Mouse (Mus musculus): Measurements from ENCODE around the gene Cdc42ep1. TPM values are rescaled to one million over a fixed set of nuclear protein-coding genes. Genes with fewer than 3 reads are reported as not detected.
A peak's percentile ranks its signal among the peaks of the same experiment; 100 is the strongest.

Gene Cdc42ep1
- 11.5 and 13.7 TPM in 2 replicates for polyA plus RNA-seq (2015; fragmentation: Nextera tagmentation; extraction: Ambion mirVana)

DNA sequence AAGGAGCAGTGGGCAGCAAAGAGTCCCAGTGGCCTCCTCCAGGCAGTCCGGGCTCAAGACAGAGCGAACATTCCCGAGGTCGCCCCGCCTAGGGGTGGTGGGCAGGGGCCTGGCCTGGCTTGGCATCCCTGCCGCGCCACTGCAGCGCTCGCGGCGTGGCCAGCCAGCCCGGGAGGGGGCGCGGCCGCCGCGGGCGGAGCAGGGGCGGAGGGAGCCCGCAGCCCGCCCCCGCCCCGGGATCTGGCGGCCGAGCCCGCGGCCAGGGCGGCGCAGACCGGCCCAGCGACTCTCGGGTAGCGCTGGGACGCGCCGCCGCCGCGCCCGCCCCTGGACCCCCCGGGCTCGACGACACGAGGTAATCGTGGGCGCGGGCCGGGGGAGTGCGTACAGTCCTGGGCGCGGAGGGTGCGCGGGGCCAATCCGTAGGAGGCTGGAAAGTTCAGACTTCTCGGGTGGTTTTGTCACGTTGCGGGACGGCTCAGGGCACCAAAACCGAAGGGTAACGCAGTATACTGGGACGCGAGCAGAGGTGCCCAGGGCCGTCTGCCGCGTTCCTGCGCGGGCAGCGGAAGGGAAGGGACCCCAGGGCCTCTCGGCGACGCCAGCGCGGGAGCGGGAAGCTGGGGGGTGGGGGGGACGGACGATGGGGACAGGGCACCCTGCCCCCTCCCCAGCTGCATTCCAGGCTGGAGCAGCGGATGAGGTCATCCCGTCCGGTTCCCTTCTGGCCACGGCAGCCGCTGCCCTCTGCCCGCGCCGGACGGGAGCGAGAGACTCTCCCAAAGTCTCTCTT is at the start of gene Cdc42ep1:
Gene Cdc42ep1 (plus strand): TSS at position 254 of the 793 bp plus-strand sequence.
- 1% methylated on average over 83 of the region's 86 CpGs for WGBS
- Histone ChIP-seq H3K4me3 (peak within 1 kb of the TSS; percentile 46), H3K36me3 (no peaks in the 10 kb centered on the region), H3K27ac (replicated peaks) (peak within 1 kb of the TSS; percentile 62; the same call in 1 of the 2 replicates), H3K9ac (peak within 1 kb of the TSS; percentile 74), H3K27me3 (peaks cover 39% of the 10 kb centered on the region), H3K4me1 (replicated peaks) (peaks cover 75% of the 10 kb centered on the region), H3K4me2 (peak within 1 kb of the TSS; percentile 70), H3K9me3 (no peaks in the 10 kb centered on the region)
- ATAC-seq (ENCODE audit: low read depth), result peak; percentile 16; the same call in 1 of the 2 replicates

GRCm38 (mm10) chr15:78796196-78797059 is 46.0 kb upstream of the Cdc42ep1 start:
- no peaks in the 10 kb centered on the region for H3K9me3 ChIP-seq
- H3K36me3 ChIP-seq, result no peaks in the 10 kb centered on the region
- 41% methylated on average over 25 of the region's 25 CpGs for WGBS
- H3K27ac ChIP-seq (replicated peaks), result no peak overlapping the region
- H3K4me1 ChIP-seq (replicated peaks), result peaks cover 12% of the 10 kb centered on the region; the same call in 1 of the 2 replicates
- no peak overlapping the region for H3K9ac ChIP-seq
- no peak overlapping the region for H3K4me3 ChIP-seq
- ATAC-seq (ENCODE audit: low read depth), result no peak
- peaks cover 26% of the 10 kb centered on the region for H3K27me3 ChIP-seq
- no peak overlapping the region for H3K4me2 ChIP-seq

DNA sequence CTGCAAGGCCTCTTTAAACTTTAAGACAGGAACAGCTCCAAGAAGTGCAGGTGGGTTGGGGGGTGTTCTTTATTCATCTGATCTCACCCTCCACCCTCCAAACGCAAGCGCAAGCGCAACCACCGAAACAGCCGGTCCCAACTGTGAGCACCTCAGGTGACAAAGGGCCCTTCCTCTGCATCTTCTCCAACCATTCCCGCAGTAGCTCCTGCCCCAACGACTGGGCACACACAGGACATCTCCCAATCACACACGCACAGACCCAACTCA is 45.4 kb upstream of the Cdc42ep1 start:
- H3K36me3 ChIP-seq, result no peaks in the 10 kb centered on the region
- H3K9ac ChIP-seq, result no peak overlapping the region
- no peaks in the 10 kb centered on the region for H3K9me3 ChIP-seq
- H3K27ac ChIP-seq (replicated peaks), result no peak overlapping the region
- no peak for ATAC-seq (ENCODE audit: low read depth)
- WGBS, result 87% methylated on average over 8 of the region's 8 CpGs
- H3K4me1 ChIP-seq (replicated peaks), result peaks cover 18% of the 10 kb centered on the region
- no peak overlapping the region for H3K4me2 ChIP-seq
- H3K4me3 ChIP-seq, result no peak overlapping the region
- peaks cover 32% of the 10 kb centered on the region for H3K27me3 ChIP-seq

- no peak overlapping the region for H3K9ac ChIP-seq
These were observed 43.4 kb upstream of the Cdc42ep1 start for GRCm38 (mm10) chr15:78799029-78799428.

GRCm38 (mm10) chr15:78801571-78801970 is 40.9 kb upstream of the Cdc42ep1 start:
- 66% methylated on average over 9 of the region's 9 CpGs for WGBS
- peaks cover 35% of the 10 kb centered on the region for H3K4me1 ChIP-seq (replicated peaks)
- ATAC-seq (ENCODE audit: low read depth), result no peak
- 0 out of 2 replicates have a peak overlapping the region, but pooled peaks have one; percentile 70 for H3K9ac ChIP-seq
- H3K27me3 ChIP-seq, result peaks cover 75% of the 10 kb centered on the region
- H3K27ac ChIP-seq (replicated peaks), result no peak overlapping the region
- H3K4me2 ChIP-seq, result peak overlapping the region; percentile 78
- peak overlapping the region; percentile 49 for H3K4me3 ChIP-seq
- no peaks in the 10 kb centered on the region for H3K9me3 ChIP-seq
- no peaks in the 10 kb centered on the region for H3K36me3 ChIP-seq

More at GRCm38 (mm10) chr15:78799029-78799428, 43.4 kb upstream of the Cdc42ep1 start:
- no peak for ATAC-seq (ENCODE audit: low read depth)
- Histone ChIP-seq H3K4me2 (no peak overlapping the region), H3K27me3 (peaks cover 52% of the 10 kb centered on the region), H3K4me3 (no peak overlapping the region), H3K9me3 (no peaks in the 10 kb centered on the region), H3K27ac (replicated peaks) (no peak overlapping the region), H3K4me1 (replicated peaks) (peaks cover 38% of the 10 kb centered on the region), H3K36me3 (no peaks in the 10 kb centered on the region)
- 46% methylated on average over 20 of the region's 21 CpGs for WGBS

DNA sequence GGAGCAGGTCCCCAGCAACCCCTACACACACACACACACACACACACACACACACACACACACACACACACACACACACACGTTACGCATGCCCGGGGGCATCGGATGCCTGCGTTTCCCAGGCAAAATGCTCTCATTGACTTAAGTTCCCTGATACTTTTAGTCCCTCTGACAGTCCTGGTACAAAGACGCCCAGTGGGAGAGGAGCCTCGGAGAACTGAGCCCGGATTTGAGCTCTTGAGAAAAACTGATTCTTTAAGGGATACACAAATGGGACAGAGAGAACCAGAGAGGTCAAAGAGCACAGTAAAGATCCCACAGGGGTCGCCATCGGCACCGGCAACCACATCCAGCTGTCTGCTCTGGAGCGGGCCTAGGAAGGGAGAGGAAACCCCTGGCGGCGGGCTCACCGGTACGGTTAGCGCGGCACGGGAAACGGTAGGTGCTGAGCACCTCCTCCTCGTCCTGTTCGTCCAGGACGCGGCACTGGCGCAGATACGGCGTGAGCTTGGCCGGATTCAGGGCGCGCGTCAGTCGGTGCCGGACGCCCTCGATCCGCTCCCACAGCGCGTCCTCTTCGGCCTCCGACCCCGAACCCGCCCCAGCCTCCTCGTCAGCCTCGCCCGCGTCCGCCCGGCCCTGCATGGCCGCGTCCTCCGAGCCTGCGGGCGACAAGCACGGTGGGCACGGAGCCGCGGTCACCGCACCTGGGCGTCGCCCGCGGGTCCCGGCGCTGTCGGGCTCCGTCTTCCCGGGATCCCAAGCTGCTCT is 40.3 kb upstream of the Cdc42ep1 start:
- no peaks in the 10 kb centered on the region for H3K36me3 ChIP-seq
- no peaks in the 10 kb centered on the region for H3K9me3 ChIP-seq
- 4% methylated on average over 60 of the region's 67 CpGs for WGBS
- H3K27me3 ChIP-seq, result peaks cover 78% of the 10 kb centered on the region
- H3K4me2 ChIP-seq, result peak overlapping the region; percentile 78
- 0 out of 2 replicates have a peak, but pooled peaks have one; percentile 21 for ATAC-seq (ENCODE audit: low read depth)
- H3K4me1 ChIP-seq (replicated peaks), result peaks cover 33% of the 10 kb centered on the region
- H3K27ac ChIP-seq (replicated peaks), result no peak overlapping the region
- H3K4me3 ChIP-seq, result peak overlapping the region; percentile 49
- H3K9ac ChIP-seq, result peak overlapping the region; percentile 70

DNA sequence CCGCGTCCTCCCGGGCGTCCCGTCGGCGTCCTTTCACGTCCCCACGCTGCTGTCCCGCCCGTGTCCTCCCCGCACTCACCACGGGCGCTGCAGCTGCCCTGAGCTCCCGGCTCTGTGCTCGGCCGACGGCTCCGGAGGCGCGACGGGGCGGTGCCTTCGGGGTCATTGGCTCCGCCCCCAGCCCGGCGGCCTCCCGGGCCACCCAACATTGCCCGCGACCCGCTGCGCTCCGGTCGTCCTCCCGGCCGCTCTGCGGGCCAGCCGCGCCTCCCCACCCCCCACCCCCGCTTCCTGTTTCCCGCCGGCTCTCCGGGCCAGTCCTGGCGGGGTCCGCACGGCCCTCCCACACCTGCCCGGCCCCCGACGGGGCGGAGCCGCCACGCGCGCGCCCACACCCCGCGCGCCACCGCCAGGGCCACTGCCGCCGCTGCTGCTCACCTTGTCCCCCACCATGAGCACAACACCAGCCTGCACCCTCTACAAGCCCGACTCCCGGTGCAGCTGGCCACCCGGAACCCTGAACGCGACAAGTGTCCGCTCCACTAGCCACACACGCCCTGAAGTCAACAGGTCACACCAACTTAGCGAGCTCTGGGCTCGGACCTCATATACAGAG is 39.5 kb upstream of the Cdc42ep1 start, which contains the start of gene Card10:
Gene Card10 (minus strand): TSS at position 267 of the 616 bp plus-strand sequence.
- Histone ChIP-seq H3K9ac (peak within 1 kb of the TSS; percentile 70), H3K4me1 (replicated peaks) (peaks cover 33% of the 10 kb centered on the region), H3K36me3 (no peaks in the 10 kb centered on the region), H3K9me3 (no peaks in the 10 kb centered on the region), H3K27ac (replicated peaks) (no peak within 1 kb of the TSS), H3K4me3 (peak within 1 kb of the TSS; percentile 49), H3K4me2 (peak within 1 kb of the TSS; percentile 78), H3K27me3 (peaks cover 71% of the 10 kb centered on the region)
- 2% methylated on average over 65 of the region's 70 CpGs for WGBS
- peak; percentile 23 for ATAC-seq (ENCODE audit: low read depth)

DNA sequence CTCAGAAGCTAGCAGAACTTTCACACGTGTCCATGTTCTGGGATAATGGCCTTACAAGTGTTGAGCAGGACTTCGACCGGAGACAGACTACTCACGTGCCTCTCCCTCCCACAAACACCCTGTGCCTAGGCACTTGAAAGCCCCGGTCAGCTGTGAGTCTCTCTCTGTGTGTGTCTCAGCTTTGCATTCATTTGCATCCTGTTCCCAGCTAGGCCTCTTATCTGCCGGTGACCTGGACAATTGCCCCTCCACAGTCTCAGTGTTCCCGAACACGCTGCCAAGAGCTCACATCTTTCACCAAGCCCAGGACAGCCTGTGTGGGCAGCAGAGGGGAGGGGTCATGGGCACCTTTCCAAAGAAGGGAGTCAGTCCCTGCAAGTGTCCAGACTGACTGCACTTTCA is 38.9 kb upstream of the Cdc42ep1 start:
- ATAC-seq (ENCODE audit: low read depth), result no peak
- no peaks in the 10 kb centered on the region for H3K9me3 ChIP-seq
- H3K4me2 ChIP-seq, result no peak overlapping the region; the same call in 1 of the 2 replicates

DNA sequence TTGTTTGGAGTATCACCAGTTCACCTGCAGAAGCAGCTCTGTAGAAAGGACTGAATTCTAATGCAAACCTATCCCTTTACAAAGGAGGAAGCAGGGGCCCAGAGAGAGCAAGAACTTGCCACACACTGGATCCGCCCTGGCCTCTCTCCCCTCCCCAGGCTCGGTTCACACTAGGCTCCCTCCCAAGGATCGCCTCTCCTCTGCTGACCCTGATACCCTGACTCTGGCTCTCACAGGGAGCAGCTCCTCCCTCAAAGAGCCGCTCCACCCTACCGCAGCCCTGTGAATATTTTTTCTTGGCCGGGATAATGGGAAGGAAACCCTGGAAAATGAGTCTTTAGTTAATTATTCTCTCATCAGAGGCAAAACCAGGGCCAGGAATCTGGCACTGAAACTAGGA is 38.1 kb upstream of the Cdc42ep1 start:
- Histone ChIP-seq H3K27ac (replicated peaks) (no peak overlapping the region), H3K36me3 (no peaks in the 10 kb centered on the region), H3K4me3 (no peak overlapping the region), H3K9ac (no peak overlapping the region), H3K9me3 (no peaks in the 10 kb centered on the region), H3K4me2 (no peak overlapping the region), H3K4me1 (replicated peaks) (peaks cover 30% of the 10 kb centered on the region), H3K27me3 (peaks cover 65% of the 10 kb centered on the region)
- 8% methylated on average over 6 of the region's 6 CpGs for WGBS
- no peak for ATAC-seq (ENCODE audit: low read depth)

More for the DNA sequence above, 38.9 kb upstream of the Cdc42ep1 start:
- Histone ChIP-seq H3K36me3 (no peaks in the 10 kb centered on the region), H3K4me1 (replicated peaks) (peaks cover 33% of the 10 kb centered on the region), H3K4me3 (no peak overlapping the region), H3K27ac (replicated peaks) (no peak overlapping the region), H3K9ac (no peak overlapping the region), H3K27me3 (peaks cover 66% of the 10 kb centered on the region)
- WGBS, result 3% methylated on average over 8 of the region's 8 CpGs

GRCm38 (mm10) chr15:78805351-78805750 is 37.1 kb upstream of the Cdc42ep1 start:
- H3K4me1 ChIP-seq (replicated peaks), result peaks cover 35% of the 10 kb centered on the region
- H3K36me3 ChIP-seq, result no peaks in the 10 kb centered on the region
- no peak overlapping the region for H3K4me2 ChIP-seq
- H3K9me3 ChIP-seq, result no peaks in the 10 kb centered on the region
- no peak overlapping the region for H3K27ac ChIP-seq (replicated peaks)
- 84% methylated on average over 2 of the region's 2 CpGs for WGBS
- H3K27me3 ChIP-seq, result peaks cover 64% of the 10 kb centered on the region
- ATAC-seq (ENCODE audit: low read depth), result no peak
- H3K4me3 ChIP-seq, result no peak overlapping the region
- H3K9ac ChIP-seq, result no peak overlapping the region

- Histone ChIP-seq H3K4me3 (no peak overlapping the region), H3K9me3 (no peaks in the 10 kb centered on the region), H3K27ac (replicated peaks) (no peak overlapping the region), H3K4me2 (no peak overlapping the region), H3K4me1 (replicated peaks) (peaks cover 36% of the 10 kb centered on the region), H3K36me3 (no peaks in the 10 kb centered on the region), H3K9ac (no peak overlapping the region), H3K27me3 (peaks cover 51% of the 10 kb centered on the region)
- 48% methylated on average over 2 of the region's 2 CpGs for WGBS
- ATAC-seq (ENCODE audit: low read depth), result no peak
These were observed 35.8 kb upstream of the Cdc42ep1 start for GRCm38 (mm10) chr15:78806614-78807013.

Measured in neural tube, embryonic 13.5 days (tissue).